Mouse (Mus musculus) embryonic facial prominence, embryonic 13.5 days (tissue): ENCODE data around the gene Nsmf. TPM values are rescaled to one million over a fixed set of nuclear protein-coding genes. Genes with fewer than 3 reads are reported as not detected.

Source experiments
- microRNA-seq: library from miRNA; unstranded; fragments of <30 nt; microRNA quantifications from one replicate; pipeline ENCODE4, GENCODE M21; 2016
- polyA plus RNA-seq: library from polyadenylated mRNA; unstranded; fragments of >200 nt; fragmentation: Nextera tagmentation; extraction: Ambion mirVana; gene quantifications from 2 replicates; pipeline ENCODE4 v1.2.1, GENCODE M21; 2015

The Nsmf gene
- polyA plus RNA-seq, 1 experiment from 2014 or later, result 82.5 TPM

Small RNA genes within 50 kb of the gene (microRNA-seq; reads per million reads assigned to microRNA genes)
- gene Gm24328, result not detected
- 0.92 reads per million for gene Mir7664

Other genes with a start within 250 kb of the Nsmf start
- 115 and 119 TPM in 2 replicates for gene Ehmt1, start 134.7 kb upstream of the Nsmf start, polyA plus RNA-seq
- gene Arrdc1, start 119.1 kb upstream of the Nsmf start, polyA plus RNA-seq, result 34.8 and 39.0 TPM in 2 replicates
- 15.9 and 17.2 TPM in 2 replicates for gene Zmynd19, start 104.6 kb upstream of the Nsmf start, polyA plus RNA-seq
- 37.7 and 40.3 TPM in 2 replicates for gene Dph7, start 92.0 kb upstream of the Nsmf start, polyA plus RNA-seq
- 145 and 153 TPM in 2 replicates for gene Mrpl41, start 79.3 kb upstream of the Nsmf start, polyA plus RNA-seq
- 5.6 and 7.1 TPM in 2 replicates for gene Pnpla7, start 78.3 kb upstream of the Nsmf start, polyA plus RNA-seq
- not detected in 2 replicates for gene Entpd8, start 25.9 kb downstream of the Nsmf start, polyA plus RNA-seq
- gene Noxa1, start 40.8 kb downstream of the Nsmf start, polyA plus RNA-seq, result 0.17 TPM in 1 of 2 replicates, not detected in the other
- gene Nrarp, start 126.4 kb downstream of the Nsmf start, polyA plus RNA-seq, result 15.0 and 16.7 TPM in 2 replicates
- gene Tor4a, start 142.5 kb downstream of the Nsmf start, polyA plus RNA-seq, result 5.1 and 6.1 TPM in 2 replicates
- 110 and 114 TPM in 2 replicates for gene Nelfb, start 157.1 kb downstream of the Nsmf start, polyA plus RNA-seq
- 0.15 TPM in 1 of 2 replicates, not detected in the other for gene Stpg3, start 160.3 kb downstream of the Nsmf start, polyA plus RNA-seq
- not detected in 2 replicates for gene Fam166a, start 164.4 kb downstream of the Nsmf start, polyA plus RNA-seq
- 409 and 438 TPM in 2 replicates for gene Tubb4b, start 170.3 kb downstream of the Nsmf start, polyA plus RNA-seq
- gene Slc34a3, start 180.0 kb downstream of the Nsmf start, polyA plus RNA-seq, result not detected in 2 replicates
- gene Rnf224, start 182.4 kb downstream of the Nsmf start, polyA plus RNA-seq, result not detected in 2 replicates
- gene Rnf208, start 187.9 kb downstream of the Nsmf start, polyA plus RNA-seq, result 10.8 and 11.3 TPM in 2 replicates
- 0.81 TPM in 1 of 2 replicates, not detected in the other for gene Cysrt1, start 188.1 kb downstream of the Nsmf start, polyA plus RNA-seq
- 6.9 and 7.9 TPM in 2 replicates for gene AL732309.1, start 192.5 kb downstream of the Nsmf start, polyA plus RNA-seq
- 24.5 and 25.3 TPM in 2 replicates for gene Tmem203, start 201.1 kb downstream of the Nsmf start, polyA plus RNA-seq
- 7.5 and 8.2 TPM in 2 replicates for gene Tprn, start 208.3 kb downstream of the Nsmf start, polyA plus RNA-seq
- 231 and 246 TPM in 2 replicates for gene Ssna1, start 218.1 kb downstream of the Nsmf start, polyA plus RNA-seq
- gene Anapc2, start 218.1 kb downstream of the Nsmf start, polyA plus RNA-seq, result 137 and 143 TPM in 2 replicates
- gene Tmem210, start 233.8 kb downstream of the Nsmf start, polyA plus RNA-seq, result not detected in 2 replicates
- 0.22 TPM in 2 replicates for gene Lrrc26, start 235.6 kb downstream of the Nsmf start, polyA plus RNA-seq